In genomic region chr17:83958706-83959105, GRCm38 (mm10) we compare ENCODE assay signal across 8 mouse cellular contexts.
DNase-seq lines count a peak whose midpoint lies in the region; ATAC-seq lines count a peak whose summit lies in the region.

No protein-coding gene starts in this region.

- H3K27me3 ChIP-seq in heart, embryonic 13.5 days (replicated peaks): no peaks in the 10 kb centered on the region
- no peaks in the 10 kb centered on the region for H3K27me3 ChIP-seq in embryonic facial prominence, embryonic 10.5 days (replicated peaks; ENCODE audit: low read depth, poor library complexity, severe bottlenecking)
- no peaks in the 10 kb centered on the region for H3K27me3 ChIP-seq in liver, embryonic 16.5 days (ENCODE audit: control insufficient read depth, insufficient read depth, low read depth, low read length)

- H3K4me1 ChIP-seq in heart, embryonic 13.5 days: peaks cover 79% of the 10 kb centered on the region
- peaks cover 94% of the 10 kb centered on the region for H3K4me1 ChIP-seq in embryonic facial prominence, embryonic 10.5 days
- H3K4me1 ChIP-seq in liver, embryonic 16.5 days (ENCODE audit: control insufficient read depth, low read depth, low read length): peaks cover 72% of the 10 kb centered on the region

- intact Hi-C loops in heart, postnatal 10 days (cut with DNase I): no loop called here

- no peak overlapping the region for H3K4me2 ChIP-seq in heart, embryonic 13.5 days
- H3K4me2 ChIP-seq in liver, embryonic 16.5 days (ENCODE audit: low read depth, low read length): no peak overlapping the region

- H3K27ac ChIP-seq in heart, embryonic 13.5 days (replicated peaks): peak overlapping the region; percentile 41; the same call in 1 of the 2 replicates
- peak overlapping the region; percentile 92 for H3K27ac ChIP-seq in embryonic facial prominence, embryonic 10.5 days (replicated peaks)
- H3K27ac ChIP-seq in liver, embryonic 16.5 days (ENCODE audit: low read length): peak overlapping the region; percentile 13; the same call in 1 of the 2 replicates

- no peak for ATAC-seq in heart, embryonic 13.5 days (ENCODE audit: extremely low read depth, insufficient number of reproducible peaks, low FRiP score, low TSS enrichment)
- peak; percentile 28; the same call in 1 of the 2 replicates for ATAC-seq in liver, embryonic 16.5 days (ENCODE audit: low read depth)

- no peaks in the 10 kb centered on the region for H3K36me3 ChIP-seq in heart, embryonic 13.5 days
- no peaks in the 10 kb centered on the region for H3K36me3 ChIP-seq in embryonic facial prominence, embryonic 10.5 days (replicated peaks)
- H3K36me3 ChIP-seq in liver, embryonic 16.5 days (ENCODE audit: control insufficient read depth, insufficient read depth): no peaks in the 10 kb centered on the region

- 66% methylated on average over 3 of the region's 3 CpGs for WGBS in heart, embryonic 13.5 days
- 80% methylated on average over 3 of the region's 3 CpGs for WGBS in embryonic facial prominence, embryonic 10.5 days
- WGBS in liver, embryonic 16.5 days (ENCODE audit: insufficient replicate concordance): 34% methylated on average over 3 of the region's 3 CpGs

- no peak overlapping the region for H3K9ac ChIP-seq in heart, embryonic 13.5 days
- no peak overlapping the region for H3K9ac ChIP-seq in liver, embryonic 16.5 days (ENCODE audit: low read depth, low read length)

- no peaks in the 10 kb centered on the region for H3K9me3 ChIP-seq in heart, embryonic 13.5 days
- H3K9me3 ChIP-seq in embryonic facial prominence, embryonic 10.5 days: no peaks in the 10 kb centered on the region
- no peaks in the 10 kb centered on the region for H3K9me3 ChIP-seq in liver, embryonic 16.5 days (replicated peaks; ENCODE audit: control insufficient read depth, low read length)

- DNase-seq in heart, postnatal 10 days: no peak
- no peak for DNase-seq in embryonic facial prominence, embryonic 10.5 days (ENCODE audit: low spot score)
- DNase-seq in kidney, adult 9 months: peak; percentile 93
- no peak for DNase-seq in right cerebral cortex, postnatal 25 days
- no peak for DNase-seq in cerebellum, adult 9-11 months
- no peak for DNase-seq in embryo, embryonic 10 days (ENCODE audit: low spot score)

- H3K4me3 ChIP-seq in heart, embryonic 13.5 days: no peak overlapping the region
- no peak overlapping the region for H3K4me3 ChIP-seq in embryonic facial prominence, embryonic 10.5 days
- H3K4me3 ChIP-seq in liver, embryonic 16.5 days (ENCODE audit: low read depth, low read length): no peak overlapping the region

Comparison
In these comparisons a context has a peak if more than half of its experiments do, and no peak if none do; other contexts are left out.
1. H3K27ac ChIP-seq: peak in every context shown above with its lines; median percentile 92 in embryonic facial prominence, embryonic 10.5 days; 41 in heart, embryonic 13.5 days; 13 in liver, embryonic 16.5 days.